Mouse (Mus musculus) urinary bladder, postnatal 14 days (tissue): ENCODE data around the gene Nap1l5.

Experiments used
- DNase-seq: peaks from one replicate; pipeline ENCODE4 v3.0.0; 2021; ENCODE audit warnings: low spot score

The Nap1l5 gene

DNA sequence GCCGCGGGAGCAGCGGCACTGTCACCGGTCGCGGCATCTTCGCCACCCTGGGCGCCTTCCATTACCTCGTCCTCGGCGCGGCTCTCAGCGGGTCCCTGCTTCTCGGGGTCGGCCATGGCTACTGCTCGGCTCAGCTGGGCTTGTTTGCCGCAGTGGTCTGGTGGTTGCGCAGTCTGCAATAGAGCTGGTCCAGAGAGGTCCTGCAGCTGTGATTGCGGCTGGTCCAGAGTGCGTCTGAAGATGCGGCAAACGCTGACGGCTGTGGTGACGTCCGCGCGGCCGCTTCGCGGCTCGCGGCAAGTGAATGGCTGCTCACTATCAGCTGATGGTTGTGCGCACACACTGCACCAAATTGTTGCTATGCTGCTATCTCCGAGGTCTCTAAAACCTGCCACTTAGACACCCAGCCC lies at the start of gene Nap1l5:
TSS of gene Nap1l5 (minus strand) at position 225 of the 410 bp plus-strand sequence.
- DNase-seq: no peak

DNA sequence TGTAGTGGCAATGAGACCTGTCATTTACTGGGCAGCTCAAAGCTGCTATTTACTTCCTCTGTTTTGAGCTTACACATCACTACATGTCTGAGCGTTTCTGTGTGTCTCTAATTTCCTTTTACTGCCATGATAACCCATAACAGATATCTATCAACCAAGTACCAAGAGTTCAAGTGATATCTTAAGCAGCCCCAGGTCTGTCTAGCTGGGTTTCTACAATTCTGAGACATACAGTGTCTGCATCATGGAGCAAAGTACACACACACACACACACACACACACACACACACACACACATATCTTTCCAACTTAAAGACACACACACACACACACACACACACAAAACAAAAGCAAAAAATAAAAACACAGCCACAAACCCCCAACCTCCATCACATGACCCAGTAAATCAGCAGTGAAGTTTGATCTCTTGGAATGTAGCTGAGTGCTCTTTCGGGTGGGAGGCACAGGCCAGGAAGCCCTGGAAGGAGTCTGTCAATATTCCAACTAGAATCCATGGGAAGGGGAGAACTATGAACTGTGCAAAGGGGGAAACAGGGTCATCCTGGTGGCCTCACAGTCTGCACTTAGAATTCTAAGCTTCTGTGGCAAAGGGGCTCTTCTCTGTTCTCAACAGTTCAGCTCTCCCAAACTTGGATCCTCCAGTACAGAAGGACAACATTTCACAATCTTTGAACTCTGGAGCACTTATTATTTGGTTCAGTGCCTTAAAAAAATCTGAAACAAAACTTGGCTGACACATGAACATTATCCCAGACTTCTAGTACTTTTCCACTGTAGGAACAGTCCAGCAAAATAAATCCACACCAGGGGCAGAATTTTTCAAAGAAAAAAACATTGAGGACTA lies 44.5 kb upstream of the Nap1l5 start:
- DNase-seq: no peak

DNA sequence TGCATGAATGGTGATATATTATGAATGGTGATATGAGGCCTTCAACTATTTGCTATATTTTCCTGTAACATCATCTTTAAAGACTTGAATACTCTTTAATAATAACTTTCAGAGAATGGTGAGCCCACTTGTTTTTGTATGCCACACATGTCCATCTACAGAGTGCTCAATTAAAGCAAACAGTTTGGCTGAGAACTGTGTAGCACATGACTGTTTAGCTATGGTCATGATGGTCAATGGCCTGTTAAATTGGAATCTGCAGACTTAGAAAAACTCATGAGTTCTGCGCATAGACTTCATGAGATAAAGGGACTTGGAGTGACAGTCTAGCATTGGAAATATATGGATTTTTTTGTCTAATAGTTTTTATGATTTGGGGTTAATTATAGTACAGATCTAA lies 43.5 kb upstream of the Nap1l5 start:
- DNase-seq: no peak

DNA sequence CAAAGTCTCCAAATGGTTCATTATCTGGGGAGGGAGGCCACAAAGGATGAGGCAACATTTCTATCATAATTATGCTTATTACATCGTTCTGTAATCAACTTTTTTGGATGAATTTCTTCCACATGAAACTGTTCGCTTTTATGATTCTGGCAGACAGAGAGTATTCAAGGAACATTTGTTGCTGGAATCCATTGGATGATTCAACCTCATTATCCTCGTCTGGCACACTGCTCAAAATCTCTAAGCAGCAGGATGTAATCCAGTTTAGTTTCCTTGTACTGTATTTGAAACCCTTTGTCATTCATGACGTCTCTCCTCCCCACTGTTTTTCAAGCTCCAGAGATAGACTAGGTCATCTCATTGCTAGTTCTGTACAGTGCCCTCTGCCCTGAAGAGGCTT lies 40.0 kb upstream of the Nap1l5 start:
- no peak for DNase-seq

DNA sequence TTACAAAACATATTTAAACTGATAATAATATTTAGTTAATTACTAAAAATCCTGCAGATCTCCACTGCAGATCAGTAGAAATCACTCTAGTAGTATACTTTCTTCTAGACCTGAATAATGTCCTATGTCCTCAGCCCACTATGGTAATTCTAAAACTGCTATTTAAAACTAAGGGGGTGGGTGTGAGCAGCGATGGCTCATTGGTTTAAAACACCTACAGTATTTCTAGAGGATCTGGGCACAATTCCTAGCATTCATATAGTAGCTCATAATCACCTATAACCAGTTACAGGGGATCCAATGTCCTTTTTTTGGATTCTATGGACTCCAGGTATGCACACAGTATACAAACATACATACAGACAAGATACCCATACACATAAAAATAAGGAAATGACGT lies 39.4 kb upstream of the Nap1l5 start:
- no peak for DNase-seq

DNA sequence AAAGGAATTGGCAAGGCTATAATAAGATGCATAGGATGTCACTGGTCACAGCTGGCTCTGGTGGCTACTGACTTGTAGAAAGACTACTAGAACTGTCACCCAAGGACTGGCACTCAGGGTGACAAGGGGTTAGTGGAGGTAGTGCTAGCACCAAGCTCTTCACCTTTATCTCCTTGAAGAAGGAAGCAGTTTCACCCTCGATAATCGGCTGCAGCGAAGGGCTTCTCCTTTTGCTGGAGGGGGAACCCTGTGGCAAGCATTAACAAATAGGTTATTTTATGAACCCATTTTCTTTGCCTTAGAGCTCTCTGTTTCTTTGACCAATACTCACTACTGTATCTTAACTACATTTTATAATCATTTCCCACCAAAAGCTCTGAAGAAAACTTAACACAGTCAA lies 37.1 kb upstream of the Nap1l5 start:
- no peak for DNase-seq

DNA sequence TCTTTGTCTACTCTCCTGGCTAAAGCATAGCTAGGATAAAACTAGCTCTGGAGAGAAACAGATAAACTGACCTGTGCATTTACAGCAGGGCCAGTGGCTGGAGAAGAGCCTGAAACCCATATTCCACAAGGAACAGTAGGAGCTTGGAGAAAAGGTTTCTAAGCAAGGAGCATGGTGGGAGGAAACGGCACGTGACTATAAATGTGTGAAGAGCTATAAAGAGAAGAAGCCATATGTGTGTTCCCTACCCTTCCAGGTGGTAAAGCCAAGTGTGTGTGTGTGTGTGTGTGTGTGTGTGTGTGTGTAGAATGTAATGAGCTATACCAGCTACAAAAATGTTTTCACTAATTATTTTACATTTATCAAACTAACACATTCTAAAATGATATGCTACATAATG lies 35.4 kb upstream of the Nap1l5 start:
- no peak for DNase-seq

DNA sequence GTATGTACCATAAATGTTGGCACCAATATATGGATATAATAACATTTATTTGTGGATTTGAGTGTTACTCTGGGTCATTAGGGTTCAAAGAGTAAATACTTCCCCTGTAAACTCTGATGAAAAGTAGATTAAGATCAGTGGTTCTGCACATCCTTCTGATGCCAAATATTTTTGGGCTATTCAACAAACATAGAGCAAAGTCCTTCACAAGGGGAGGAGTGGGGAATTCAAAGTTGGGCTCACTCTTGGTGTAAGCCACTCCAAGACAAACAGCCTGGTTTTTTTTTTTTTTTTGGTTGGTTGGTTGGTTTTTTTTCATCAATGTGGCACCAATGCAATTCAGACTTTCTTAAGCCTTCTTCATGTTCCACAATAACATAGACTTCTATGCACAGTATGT lies 30.9 kb upstream of the Nap1l5 start:
- no peak for DNase-seq

DNA sequence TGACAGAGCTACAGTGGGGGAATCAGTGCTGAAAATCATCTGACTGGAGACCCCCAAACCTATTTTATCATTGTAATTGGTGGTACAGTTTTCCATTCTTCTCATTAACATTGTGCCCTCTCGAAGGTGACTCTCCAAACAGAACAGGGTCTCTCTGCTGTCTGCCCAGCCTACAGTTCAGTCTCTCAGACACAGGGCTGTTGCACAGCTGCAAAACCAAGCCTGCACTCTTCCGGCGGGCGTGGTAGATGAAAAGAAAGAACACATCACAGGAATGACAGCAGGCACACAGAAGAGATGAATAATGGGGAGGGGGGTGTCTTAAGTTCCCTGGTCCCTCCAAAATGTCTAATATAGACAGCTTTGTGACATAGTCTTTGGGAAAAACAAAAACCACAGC lies 27.3 kb upstream of the Nap1l5 start:
- DNase-seq: no peak

DNA sequence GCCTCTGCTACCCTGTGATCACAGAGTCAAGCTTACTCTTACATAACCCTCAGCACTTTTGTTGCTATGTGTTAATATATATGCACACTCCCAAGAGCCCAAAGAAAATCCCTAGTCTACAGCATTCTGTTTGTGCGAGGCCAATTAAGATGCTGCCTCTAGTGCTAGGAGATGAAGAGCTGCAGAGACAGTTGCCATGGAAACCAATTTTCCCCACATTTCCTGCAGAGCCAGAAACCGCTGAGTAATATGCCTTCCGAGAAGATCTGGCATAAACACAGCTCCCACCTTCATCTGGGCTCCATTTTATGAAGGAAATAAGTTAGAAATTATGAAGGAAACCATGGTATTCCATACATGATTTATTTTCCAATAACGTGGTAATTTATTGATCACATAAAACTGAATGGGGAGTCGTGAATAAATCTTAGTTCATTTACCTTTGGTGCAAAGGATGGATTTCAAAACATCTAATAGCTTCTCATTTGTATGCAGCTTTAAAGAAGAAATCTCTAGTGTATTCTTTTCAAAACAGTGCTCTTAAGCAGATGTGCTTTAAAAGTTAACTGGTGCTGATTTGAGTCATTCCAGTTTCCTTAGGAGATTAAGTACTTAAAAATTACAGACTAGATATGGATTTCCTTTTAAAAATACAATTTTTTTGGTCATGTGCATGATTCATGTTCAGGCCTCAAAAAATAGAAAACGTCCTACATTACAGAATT lies 26.5 kb upstream of the Nap1l5 start:
- DNase-seq: no peak

DNA sequence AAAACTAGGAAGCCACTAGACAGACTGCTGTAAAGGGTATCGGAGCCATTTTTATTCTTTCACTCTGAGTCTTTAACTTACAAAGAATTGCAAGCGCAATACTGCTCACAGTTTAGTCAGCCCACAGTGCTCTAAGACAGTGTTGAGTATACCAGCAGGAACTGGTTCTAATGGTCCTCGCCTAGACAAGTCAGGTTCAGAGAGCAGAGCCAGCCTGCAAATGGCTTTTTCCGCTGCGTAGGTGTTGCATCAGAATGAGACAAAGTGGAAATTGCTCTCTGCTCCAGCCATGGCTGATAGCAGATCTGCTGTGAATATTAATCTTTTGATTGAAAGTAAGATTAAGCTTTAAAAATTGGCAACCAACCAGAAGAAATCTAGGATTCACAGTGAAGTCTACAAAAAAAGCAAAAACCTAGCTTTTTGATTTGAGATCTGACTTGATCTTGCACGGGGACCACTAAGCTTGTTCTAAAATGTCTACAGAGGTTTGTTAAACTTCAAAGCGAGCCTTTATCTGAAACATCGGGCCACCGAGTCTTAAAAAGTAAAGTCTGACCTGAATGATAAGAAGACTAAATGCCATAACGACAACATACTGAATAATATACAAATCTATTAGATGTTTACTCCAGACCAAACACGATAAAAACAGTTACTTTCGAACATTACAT lies 25.8 kb upstream of the Nap1l5 start:
- no peak for DNase-seq

DNA sequence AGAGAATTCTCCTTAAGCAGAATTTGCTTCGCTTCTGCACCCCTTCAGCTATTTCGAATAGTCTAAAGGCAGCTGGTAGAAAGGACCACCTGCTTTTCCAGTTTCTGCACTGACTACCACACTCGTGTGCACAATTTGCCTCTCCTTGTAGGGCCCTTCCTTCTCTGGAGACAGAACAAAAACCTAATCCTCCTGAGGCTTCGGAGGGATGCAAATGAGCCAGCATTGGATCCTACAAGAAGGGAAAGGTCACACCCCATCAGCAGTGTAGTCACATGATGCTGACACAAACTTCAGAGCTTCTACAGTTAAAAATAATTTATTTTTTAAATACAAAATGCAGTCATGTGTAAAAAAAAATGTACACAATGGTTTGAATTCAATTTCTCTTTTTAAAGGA lies 24.3 kb upstream of the Nap1l5 start:
- no peak for DNase-seq

DNA sequence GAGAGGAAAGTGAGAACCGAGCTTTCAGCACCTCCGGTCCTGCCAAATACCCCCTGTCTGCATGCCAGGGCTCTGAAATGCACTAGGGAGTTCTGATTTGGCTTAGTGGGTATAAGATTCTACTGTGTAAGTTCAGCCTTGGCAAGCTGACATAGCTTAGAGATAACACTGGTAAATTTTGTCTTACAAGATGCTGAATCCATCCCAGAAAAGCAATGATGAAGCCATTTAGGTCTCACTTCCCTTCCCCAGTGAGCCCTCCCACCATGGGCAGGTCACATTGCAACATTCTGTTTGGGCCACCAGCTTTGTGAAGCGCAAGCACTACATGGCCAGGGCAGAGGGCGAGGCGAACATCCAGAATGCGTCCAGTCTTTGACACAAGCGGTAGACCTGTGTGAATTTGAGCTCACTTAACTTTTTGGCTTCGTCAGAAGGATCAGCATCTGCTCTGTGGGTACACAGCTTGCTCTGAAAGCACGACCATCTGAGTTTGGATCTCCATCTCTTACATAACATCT lies 23.1 kb upstream of the Nap1l5 start:
- DNase-seq: no peak

DNA sequence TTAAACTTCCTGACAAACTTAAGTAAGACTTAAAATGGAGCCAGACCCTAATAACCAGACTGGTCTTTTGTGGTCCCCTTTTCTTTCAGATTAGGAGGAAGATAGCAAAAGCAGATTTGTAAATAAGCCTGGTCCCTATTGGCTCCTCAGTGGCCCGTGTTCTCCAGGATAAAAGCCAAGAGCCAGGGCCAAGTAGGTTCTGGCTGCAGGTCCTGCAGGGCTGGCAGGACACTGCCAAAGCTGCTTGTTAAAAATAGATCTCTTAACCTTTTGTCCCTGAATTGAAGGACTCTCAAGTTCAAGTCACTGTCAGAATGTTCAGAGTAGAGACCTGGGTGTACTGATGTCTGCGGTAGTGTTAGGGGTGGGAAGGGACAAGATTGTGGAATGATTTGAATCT lies 21.0 kb upstream of the Nap1l5 start:
- no peak for DNase-seq

DNA sequence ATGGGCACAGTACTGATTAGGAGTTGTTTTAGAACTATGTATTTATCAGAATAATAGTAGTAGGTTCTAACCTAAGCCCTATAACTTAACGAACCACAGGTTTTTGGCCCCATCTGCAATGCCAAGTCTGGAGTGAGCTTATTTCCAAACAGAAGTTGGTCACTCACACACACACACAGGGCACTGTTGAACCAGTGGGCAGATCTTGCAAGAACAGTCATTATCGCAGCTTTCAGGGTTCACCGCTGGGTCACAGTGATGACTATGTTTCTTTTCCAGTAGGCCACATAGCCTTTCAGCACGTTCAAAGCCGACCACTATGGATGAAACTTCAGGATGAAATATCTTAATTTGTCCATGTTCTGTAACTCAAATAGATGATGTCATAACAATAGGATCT lies 15.6 kb upstream of the Nap1l5 start:
- DNase-seq: no peak

DNA sequence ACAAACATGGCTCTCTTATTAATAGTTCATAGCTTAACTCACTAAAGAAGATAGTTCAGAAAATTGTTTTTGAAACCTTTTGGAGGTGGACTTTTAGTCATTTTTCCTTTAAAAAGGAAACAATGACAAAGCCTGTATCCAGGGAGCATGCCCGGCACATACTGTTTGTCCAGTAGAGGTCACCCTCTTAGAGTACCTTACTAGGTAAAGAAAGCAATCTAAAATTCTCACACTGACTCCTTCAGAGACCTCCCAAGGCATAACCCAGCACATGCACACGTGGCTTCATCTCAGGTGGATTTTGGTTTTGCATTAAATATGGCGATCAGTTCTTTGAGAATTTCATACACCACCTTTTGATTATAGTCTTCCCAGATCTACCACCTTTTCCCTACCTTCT lies 14.7 kb upstream of the Nap1l5 start:
- DNase-seq: peak; percentile 12

DNA sequence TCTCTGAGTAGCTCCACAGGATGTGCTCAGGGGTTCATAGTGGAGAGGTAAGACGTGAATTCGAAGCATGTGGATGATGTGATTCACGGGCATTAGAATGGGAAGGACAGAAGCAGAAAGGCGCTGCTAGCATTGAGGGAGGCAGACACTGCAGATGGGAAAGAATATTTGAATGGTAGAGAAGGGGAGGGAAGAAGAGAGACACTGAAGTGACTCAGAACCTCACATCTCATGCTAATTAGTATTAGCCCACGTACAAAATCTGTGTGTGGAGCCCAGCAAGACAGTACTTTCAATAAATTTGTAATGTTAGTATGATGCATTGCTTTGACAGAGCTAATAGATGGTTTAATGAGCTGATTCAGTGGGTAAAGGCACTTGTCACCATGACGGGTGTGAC lies 13.9 kb upstream of the Nap1l5 start:
- no peak for DNase-seq

DNA sequence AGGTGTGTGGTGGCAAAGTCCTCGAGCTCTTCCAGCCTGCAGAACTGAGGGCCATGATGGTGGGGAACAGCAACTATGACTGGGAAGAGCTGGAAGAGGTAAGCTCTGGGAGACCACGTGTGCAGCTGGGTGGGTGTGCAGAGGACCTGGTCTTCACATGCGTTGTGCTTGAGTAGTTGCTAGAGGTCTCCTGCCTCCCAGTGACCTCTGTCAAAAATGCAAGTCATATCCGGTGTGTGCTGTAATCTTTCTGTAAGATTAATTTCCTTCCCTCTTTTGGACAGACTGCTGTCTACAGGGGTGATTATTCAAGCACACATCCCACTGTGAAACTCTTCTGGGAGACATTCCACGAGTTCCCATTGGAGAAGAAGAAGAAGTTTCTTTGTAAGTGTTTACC lies 9.6 kb upstream of the Nap1l5 start:
- DNase-seq: no peak

DNA sequence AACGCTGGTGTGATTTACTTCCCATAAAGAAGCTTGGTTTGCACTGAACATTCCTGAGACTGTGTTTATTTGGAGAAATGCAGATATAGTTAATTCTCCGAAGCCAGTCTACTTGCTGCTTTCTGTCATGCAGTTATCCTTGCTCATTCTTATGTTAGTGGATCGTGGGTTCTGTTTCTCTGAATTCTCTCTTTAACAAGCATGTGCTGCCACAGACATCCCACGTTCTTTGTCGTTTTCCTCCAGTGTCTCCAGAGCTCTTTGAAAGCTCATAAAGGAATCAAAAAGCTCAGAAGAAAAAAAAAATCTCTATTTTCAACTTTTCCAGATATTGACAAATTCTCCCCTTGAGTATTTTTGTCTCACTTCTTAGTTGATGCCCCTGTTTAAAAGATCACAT lies 7.1 kb upstream of the Nap1l5 start:
- no peak for DNase-seq

DNA sequence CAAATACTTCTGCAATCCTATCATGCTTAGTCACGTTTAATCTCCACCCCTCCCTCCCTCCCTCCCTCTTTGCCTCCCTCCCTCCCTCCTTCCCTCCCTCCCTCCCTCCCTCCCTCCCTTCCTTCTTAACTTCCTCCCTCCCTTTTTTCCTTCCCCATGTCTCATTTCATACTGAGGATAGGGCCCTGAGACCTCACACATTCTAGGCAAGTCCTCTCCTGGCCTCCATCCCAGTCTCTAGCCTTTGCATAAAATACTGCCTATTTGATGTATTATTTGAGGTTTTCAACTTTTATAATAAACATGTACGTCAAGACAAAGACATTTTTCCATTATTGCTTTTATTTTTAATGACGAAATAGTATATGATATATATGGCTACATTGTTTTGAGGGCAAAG lies 6.7 kb upstream of the Nap1l5 start:
- DNase-seq: no peak

DNA sequence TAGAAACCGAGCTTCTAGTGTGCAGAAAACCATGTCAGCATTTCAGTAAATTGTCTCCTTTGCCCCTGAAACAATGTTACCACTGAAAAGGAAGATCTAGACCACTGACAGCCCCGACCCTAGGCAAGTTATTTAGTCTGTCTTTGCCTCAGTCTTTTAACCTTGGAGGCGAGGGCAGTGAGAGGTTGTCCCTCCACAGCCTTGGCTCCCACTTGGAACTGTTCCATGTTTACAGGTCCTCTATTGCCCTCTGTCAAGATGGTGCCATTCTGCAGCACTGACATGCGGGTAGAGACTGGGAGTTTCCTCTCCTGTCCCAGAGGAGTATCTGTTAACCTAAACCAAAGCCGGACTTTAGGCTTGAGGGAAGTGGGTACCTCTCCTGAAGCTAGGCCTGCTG lies 6.0 kb upstream of the Nap1l5 start:
- no peak for DNase-seq

DNA sequence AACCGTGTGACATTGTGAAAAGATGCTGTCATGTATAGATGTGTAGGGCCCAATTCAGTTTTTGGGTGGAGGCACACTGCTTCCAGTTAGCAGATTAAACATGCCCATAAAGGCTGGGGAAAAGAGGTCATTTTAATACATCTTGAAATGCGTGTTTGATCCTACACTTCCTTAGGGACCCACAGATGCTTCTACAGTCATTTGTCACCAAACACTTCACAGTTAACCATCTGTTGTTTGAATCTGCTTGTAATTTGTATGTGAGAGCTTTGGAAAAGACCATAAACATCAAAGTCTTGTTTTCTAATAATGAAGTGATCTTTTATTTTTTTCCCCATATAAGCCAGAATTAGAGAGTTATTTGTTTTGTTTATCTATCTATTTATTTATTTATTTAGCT lies 915 bp upstream of the Nap1l5 start:
- DNase-seq: no peak

DNA sequence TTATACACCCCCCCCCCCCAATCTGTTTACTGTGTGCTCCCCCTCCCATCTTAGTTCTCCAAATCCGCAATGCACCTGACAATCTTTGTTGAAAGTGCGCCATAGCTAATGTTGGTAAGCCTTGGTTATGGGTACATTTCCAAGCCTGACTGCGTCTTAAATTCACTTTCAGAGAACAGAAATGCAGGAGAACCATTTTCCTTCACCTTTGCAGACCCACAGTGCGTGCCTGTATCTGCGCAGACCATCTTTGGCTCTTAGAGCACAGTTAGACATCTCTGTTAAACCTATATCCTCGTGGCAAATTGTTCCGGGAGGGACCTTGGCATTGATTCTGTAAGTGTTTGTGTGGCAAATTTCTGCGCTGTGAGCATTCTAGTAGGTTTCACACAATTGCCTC lies 460 bp upstream of the Nap1l5 start:
- no peak for DNase-seq
